Mouse (Mus musculus) heart, adult 18-20 months (tissue): ENCODE data around the gene Arfgap2. TPM values are rescaled to one million over a fixed set of nuclear protein-coding genes. Genes with fewer than 3 reads are reported as not detected.

Experiments
- DNase-seq, 2 experiments: peaks; one replicate each; pipeline ENCODE4 v3.0.0; 2021 to 2022; ENCODE audit warnings: mixed read lengths in 1 of 2
- total RNA-seq, 2 experiments: library from RNA; stranded (reverse); gene quantifications; 2 replicates each; pipeline ENCODE4 v1.2.3; 2021

Gene Arfgap2
- total RNA-seq, 2 experiments from 2014 or later, result 52.1 to 54.1 TPM

DNA sequence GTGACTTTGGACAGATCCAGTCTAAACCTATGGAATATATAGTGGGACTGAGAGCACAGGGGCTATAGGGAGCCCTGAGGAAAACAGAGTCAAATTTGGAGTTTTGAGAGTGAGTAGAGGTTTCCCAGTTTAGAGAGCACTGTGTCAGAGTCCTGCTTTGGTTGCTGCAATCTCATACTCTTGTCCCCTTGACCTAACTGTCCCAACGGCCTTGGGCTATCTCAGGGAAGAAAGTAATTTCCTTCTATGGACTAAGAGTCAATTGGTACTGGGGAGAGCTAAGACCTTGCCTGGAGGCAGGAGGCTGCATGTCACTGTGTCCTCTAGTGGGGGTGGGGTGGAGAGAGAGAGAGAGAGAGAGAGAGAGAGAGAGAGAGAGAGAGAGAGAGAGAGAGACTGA lies 5.9 kb upstream of the Arfgap2 start:
- no peak for DNase-seq

DNA sequence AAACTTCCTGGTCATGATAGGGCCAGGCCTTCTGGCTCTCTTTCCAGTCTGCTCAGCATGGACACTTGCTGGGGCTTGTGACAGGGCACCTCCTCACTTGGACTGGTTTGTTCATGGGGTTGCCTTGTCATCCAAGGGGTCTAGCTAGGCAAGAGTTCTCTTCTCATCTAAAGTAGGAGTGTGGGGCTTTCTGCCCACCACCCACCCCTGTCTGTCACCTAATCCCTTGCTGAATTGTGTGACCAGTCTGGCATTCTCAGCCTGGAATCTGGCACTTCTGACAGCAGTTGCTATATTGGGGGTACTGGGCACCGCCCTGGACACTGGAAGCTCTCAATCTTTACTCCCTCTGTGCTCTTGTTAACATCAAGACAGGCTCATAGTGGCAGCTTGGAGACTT lies 5.3 kb upstream of the Arfgap2 start:
- DNase-seq, result peak; percentile 54 to 59

DNA sequence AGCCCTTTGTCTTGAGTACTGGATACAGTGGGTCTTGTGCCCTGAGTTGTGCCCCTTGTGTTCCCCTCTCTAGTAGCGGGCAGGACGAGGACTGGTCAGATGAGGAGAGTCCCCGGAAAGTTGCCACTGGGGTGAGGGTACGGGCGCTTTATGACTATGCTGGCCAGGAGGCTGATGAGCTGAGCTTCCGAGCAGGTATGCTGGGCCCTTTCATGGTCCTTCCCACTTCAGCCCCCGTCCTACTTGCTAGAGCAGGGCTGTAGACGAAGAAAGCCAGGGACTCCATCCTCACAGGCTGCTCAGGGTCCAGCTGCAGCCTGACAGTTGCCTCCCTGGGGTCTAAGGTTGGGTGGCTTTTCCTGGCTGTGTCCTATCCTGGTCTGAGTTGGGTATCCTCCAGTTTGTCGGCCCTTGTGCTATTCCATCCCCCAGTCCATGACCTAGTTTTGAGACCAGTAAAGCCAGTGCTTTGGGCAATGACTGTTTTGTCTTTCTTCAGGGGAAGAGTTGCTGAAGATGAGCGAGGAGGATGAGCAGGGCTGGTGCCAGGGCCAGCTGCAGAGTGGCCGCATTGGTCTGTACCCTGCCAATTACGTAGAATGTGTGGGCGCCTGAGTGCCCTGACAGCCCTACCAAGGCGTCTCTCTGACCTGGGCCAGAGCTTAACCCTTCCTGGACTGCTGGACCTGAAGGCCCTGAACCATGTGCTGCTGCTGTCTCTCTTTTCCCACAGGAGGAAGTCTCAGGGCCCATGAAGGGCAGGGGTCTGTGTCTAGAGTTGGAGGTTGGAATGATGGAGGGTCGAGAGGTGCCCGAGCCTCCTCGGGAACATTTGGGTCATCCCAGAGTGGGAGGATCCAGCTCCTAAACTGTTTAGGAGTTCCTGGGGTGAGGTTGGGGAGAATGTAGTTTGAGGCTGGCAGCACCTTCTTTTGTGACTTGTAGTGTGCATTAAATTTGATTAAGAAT lies 798 bp upstream of the Arfgap2 start:
- no peak for DNase-seq

DNA sequence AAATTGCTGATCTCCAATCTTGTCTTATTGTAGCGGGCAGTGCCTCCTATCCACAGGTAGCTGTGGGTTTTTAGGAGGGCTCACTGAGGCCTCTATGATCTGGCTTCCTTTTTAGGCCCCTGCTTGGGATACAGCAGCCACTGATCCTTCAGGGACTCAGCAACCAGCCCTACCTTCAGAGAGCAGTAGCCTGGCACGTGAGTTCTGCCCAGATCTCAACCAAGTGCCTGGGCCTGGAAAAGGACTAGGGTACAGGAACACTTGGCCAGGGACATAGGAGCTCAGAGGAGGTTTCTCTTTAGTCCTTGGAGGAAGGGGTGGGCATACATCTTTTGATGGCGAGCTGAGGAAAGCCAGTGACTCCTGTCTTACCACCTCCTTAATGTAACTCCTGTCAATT lies 3.3 kb downstream of the Arfgap2 start:
- DNase-seq, result no peak

DNA sequence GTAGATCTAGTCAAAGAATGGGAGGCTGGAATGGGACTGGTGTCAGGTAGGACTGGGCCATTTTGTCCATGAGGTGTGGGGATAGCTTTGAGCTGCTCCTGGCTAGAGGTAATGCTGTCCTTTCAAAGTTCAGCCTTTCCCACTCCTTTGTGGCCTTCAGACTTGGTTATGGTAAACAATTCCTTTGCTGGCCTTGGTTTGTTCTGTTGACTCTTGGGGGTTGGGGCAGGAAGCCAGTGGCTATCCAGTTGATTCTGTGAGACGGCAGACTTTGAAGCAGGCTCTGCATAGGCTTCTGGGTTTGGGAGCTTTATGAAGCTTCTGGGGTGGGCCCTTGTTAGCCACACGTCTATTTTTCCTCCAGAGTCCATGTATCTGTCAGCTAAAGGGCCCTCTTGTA lies 3.9 kb downstream of the Arfgap2 start:
- peak in 1 of 2 experiments; percentile 4 for DNase-seq

DNA sequence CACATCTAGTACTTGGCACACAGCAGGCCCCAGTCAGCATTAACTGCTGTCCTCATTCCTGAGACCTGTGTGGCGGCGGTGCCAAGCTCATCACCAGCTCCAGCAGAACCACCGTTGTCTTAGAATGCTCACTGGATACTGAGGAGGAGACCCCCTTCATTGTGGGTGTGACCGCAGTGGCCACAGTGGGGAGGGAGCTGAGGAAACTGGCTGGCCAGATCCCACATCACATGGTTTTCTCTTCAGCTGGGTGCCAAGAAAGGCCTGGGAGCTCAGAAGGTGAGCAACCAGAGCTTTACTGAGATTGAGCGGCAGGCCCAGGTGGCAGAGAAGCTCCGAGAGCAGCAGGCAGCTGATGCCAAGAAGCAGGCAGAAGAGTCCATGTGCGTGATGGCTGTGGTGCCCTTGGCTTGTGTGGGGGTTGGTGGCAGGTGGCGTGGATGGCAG lies 4.9 kb downstream of the Arfgap2 start:
- DNase-seq, result no peak

DNA sequence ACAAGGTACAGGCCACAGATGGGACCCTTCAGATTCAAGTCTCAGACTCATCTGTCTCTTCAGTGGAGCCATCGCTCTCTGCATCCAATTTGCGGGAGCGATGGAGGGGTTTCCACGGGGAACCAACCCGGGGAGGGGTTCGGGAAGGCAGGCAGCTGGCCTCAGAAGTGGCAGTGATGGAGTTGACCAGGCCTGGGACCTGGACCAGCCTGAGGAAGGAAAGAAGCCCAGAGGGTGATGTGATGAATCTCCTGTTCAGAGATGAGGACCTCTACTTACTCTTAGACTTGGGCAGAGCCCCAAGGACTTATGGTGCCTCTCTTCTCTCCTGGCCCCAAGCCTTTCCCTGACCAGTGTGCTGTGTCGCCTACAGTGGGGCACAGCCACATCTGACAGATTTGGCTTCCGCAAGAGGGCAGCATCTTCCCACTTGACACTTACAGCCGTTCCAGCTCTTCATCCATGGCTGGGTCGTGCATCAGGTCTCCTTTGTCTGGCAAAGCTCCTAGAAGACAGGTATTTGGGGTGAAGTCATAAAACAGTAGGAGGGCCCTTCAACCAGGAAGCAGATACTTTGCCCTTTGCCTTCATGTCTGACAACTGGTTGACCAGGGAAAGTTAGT lies 14.1 kb downstream of the Arfgap2 start:
- DNase-seq, result peak; percentile 38 to 66

DNA sequence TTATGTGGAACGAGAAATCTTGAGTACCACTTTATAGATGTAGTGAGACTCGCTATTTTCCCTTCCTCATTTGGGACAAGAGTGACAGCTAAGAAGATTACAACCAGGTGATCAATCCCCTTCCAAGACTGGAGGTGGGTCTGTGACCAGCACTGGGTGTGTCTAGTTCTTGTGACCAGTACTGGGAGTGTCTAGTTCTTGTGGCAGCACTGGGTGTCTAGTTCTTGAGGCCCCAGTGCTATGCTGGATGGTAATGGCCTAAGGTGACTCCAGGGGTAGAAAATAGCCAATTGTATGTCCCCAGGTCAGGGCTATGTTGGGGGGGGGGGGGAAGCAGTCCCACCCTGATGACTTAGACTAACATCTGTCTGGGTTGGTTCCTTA lies 14.6 kb downstream of the Arfgap2 start:
- no peak for DNase-seq

DNA sequence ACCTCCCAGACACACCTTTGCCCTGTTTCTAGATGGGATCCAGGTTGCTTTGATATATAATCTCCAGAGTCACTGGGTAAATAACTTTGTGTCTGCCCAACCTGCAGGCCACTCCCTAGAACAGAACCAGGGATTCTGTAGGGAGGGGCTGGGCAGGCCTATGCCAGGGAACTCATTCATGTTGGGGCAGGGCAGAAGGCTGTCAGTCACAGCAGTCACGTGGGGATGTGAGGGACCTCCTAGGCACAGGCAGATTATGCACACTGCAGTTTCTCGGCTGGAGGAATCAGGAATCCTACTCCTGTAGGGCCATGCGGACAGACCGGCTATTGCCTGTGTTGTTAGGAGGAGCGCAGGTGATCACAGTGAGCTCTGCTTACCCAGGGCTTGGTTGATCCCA lies 16.6 kb downstream of the Arfgap2 start:
- DNase-seq, result no peak

DNA sequence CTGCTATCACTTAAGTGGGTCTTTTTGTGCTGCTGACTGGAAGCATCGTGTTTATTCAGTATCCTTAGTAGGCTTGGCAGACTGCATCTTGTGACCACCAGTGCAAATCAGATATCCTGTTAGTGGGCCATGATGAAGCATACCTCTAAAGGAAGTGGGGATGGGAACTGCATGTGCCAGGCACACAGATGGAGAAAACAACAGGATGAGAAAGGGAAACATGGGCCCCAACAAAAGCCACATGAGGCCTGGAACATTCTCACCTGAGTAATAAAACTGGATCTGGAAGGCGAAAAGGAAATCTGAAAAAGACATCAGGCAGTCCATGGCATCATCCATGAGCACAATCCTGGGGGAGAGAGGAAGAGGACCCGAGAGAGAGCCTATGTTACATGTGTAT lies 19.2 kb downstream of the Arfgap2 start:
- DNase-seq, result no peak

DNA sequence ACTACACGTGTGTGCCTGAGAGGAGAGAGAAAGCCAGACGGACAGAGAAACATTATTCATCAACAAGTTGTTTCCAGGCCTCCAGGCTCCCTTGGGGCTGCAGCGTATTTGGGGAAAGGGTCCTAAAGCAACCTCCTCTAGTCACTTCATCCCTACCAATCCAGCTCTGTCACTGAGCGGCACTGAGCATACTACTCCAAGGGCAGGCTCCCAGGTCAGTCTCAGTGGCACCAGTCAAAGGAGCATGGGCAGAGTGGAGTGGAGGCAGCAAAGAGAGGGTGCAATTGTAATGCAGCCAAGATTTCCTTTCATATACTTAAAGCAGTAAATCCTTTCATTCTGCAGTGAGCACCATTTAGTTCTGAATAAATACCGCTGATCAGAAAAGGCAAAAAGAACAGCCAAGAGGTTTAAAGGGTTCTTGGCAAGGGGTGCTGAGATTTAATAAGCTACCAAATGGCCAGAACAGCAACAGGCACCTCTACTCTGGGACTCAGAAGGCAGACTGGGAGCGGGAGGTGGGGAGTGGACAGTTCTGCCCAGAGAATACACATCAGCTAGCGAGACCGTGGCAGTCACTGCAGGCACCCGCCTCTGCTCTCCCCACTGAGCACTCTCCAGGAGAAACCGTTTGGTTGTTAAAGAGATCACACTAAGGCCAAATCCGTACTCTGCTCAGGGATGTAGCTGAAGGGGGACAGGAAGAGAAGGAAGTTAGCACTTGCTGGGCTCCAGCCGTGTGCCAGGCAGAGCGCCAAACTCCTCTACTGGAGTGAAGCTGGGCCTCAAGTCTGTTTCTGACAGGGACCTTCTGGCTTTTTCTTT lies 19.8 kb downstream of the Arfgap2 start:
- peak; percentile 53 for DNase-seq

DNA sequence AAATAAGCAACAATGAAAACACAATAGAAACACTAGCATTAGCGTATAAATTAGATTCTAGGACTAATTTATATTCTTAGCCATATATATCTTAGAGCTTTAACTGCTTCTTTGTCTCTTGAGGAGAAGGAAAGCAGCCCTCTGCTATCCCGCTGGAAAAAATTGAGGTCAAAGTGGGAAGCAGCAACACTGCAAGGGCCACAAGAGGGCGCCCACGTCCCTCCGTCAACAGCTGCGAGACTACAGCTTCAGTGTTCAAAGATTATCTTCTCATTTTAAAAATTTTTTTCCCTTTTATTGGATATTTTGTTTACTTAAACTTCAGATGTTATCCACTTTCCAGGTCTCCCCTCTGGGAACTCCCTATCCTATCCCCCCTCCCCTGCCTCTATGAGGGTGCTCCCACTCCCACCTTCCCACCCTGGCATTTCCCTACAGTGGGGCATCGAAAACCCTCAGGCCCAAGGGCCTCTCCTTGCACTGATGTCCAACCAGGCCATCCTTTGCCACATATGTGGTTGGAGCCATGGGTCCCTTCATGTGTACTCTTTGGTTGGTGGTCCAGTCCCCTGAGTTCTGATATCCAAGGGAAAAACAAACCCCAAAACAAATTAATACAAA lies 21.2 kb downstream of the Arfgap2 start:
- peak; percentile 74 to 89 for DNase-seq

DNA sequence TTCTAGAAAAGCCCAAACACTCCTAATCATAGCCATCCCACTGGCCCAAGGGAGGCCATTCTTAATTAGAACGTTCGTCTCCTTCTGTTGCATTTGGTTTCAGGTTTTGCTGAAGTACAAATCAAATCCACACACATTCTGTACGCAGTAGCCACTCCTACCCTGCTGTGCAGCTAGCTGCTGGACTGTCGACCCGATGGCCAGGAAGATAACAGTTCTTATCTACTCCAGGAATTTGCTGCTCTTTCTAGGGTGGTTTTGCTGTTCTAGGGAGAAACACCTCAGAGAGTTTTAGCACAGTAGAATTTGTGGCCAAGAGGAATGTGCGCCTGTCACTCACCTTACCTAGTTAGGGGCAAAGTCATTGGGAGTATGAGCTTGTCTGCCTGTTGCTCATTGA lies 22.8 kb downstream of the Arfgap2 start:
- no peak for DNase-seq

DNA sequence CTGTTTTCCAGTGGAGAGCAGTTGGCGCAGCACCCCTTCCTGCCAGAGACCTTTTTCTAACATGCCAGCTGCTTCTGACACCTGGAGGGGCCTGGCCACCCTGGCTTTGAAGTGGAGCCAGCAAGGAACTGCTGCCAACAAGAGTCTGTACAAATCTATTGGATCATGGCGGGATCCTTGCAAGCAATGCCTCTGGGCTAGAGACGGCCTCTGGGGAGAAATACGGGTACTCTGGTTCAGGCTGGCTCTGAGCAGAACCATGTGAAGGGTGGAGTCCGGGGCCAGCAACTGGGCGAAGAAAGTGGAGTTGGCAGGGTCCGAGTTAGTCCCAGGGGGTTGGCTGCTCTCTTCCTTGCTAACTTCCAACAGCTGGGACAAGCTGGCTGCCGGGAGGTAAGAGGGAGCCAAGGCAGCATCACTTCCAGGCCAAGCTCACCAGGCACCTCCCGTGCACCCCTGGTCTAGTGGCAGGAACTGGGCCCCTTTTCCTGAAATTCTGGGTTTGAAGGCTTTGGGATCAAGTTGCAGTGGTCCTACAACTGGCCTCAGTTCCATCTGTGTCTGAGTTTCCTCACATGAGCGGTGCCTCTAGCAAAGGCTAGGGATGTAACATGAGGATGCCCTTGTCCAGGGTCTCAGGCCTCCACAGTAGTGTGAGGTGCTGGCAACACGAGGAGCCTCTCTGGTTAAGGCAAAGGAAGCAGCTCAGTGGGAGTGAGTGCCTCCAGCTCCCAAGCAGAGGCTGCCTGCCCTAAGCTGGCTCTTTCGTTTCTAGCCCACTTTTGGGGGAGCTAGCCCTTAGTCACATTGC lies 26.6 kb downstream of the Arfgap2 start:
- DNase-seq, result peak; percentile 59 to 72

DNA sequence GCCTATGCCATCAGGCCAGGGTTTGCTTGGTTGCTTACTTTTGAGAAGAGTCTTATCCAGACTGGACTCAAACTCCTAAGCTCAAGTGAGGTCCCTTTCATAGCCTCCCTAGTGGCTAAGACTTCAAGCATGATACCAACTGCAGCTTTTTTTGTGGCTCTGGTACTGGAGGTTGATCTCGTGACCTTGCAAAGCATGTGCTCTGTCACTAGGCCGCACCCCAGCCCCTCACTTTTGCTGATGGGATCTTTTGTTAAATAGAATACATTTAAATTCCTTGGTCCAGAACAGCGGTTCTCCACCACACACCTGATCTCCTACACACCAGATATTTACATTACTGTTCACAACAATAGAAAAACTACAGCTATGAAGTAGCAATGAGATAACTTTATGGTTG lies 29.5 kb downstream of the Arfgap2 start:
- DNase-seq, result no peak

DNA sequence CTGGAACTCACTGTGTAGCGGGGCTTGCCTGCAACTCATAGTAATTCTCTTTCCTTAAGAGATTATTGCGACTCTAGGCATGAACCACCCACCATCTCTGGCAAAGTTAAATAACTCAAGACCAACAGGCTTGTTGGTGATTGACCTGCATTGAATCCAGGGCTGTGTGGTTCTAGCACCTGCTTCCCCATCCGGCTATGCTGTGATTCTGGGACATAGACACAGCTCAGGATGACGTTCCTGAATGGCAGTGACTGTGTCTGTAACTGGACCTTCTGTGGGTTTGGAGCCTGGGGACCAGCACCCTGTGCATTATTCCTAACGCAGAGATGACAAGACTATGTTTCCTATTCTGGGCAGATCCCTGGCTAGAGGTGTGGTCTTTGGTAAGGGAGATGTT lies 31.1 kb downstream of the Arfgap2 start:
- DNase-seq, result no peak

DNA sequence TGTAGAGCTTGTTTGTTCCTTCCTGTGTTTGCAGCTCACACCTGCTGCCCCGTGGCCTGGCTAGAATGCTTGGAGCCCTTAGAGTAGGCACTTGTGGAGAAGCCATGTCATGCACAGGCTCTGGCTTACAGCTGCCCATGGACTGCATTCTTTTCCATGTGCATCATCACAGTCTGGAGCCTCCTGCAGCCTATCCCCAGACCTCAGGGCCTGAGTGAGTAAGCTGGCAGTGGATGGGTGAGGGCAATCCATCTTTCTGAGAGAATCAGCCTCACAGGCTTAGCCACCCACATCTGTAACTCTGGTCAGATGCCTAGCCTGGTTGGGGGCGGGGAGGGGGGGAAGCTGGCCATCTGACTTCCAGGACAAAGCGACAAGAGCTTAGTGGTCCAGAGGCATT lies 34.4 kb downstream of the Arfgap2 start:
- no peak for DNase-seq

DNA sequence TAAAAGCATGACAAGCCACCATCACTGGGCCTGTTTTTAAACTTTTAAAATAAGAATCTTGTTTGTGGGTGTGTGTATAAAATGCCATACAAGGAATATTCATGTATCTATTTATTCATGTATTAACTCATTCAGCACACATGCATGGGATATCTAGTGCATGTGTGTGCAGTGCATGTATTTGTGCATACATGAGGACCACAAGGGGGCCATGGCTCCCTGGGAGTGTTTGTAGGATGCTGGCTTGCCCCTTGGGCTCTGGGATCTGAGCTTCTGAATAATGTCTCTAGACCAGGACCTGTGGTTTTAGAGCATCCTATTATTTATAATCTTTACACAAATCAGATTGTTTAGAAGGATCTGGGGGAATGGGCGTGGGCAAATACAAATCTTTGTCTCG lies 36.0 kb downstream of the Arfgap2 start:
- no peak for DNase-seq

DNA sequence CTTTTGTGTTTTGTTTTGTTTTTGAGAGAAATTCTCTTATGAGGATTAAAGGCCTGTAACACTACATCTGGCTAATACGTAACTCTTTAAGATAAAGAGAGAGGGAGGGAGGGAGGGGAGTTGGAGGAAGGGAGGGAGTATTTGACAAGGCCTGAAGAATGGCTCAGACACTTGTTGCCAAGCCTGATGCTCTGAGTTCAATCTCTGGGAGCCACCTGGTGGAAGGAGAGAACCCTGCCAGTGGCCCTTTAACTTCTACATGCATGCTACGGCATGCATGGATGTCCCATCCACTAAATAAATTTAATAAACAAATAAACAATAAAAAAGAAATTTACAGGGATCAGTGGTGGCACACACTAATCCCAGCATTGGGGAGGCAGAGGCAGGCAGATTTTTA lies 37.1 kb downstream of the Arfgap2 start:
- DNase-seq, result no peak

DNA sequence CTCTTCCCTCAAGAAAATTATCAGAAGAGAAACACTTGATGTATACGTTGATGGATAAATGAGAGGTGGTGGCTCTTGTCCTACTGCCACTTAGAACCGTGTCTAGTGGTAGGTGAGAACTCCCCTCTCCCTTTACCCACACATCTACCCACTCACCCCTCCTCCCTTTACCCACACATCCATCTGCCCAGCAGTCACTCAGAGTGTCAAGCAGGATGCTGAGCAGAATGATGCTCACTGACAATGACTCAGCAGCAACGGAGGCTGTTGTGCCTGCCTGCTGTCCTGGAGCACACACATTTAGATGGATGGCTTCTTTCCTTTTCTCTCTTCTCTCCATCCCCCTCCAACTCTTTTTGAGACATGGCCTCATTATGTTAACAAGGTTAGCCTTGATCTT lies 38.1 kb downstream of the Arfgap2 start:
- no peak for DNase-seq

DNA sequence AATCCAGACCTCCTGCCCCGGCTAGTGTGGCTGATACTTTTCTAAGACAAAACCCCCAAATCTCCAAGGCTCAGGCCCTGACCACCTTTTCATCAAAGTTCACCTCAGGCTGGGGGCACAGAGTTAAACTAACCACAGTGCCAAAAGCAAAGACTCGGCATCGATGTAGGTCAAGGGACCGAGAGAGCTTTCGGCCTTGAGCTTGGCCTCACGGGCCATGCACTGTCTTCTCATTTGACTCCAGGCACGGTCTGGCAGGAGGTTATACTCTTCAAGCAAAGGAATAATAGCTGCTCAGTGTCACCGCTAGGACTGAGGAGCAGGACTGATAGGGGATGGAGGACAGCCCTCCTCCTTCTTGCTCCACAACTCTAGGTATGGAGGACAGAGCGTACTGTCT lies 41.2 kb downstream of the Arfgap2 start:
- no peak for DNase-seq
